Mouse (Mus musculus): ENCODE results near the gene Igf2bp3. TPM values are rescaled to one million over a fixed set of nuclear protein-coding genes. Genes with fewer than 3 reads are reported as not detected.

Igf2bp3 gene
- polyA plus RNA-seq, 1 experiment from 2014 or later, result 79.9 TPM

- H3K36me3 ChIP-seq, result no peaks in the 10 kb centered on the region
- H3K4me3 ChIP-seq, result no peak overlapping the region
- peaks cover 13% of the 10 kb centered on the region; the same call in 1 of the 2 replicates for H3K4me1 ChIP-seq
- no peak overlapping the region for H3K27ac ChIP-seq
- no peak overlapping the region for H3K4me2 ChIP-seq (replicated peaks)
- WGBS, result 86% methylated on average over 9 of the region's 9 CpGs
- no peaks in the 10 kb centered on the region for H3K27me3 ChIP-seq
- no peak overlapping the region for H3K9ac ChIP-seq
- H3K9me3 ChIP-seq, result no peaks in the 10 kb centered on the region
- ATAC-seq (ENCODE audit: low FRiP score, low read depth), result no peak
Observed at GRCm38 (mm10) chr6:49142428-49142827, 72.3 kb downstream of the Igf2bp3 start.

- Histone ChIP-seq H3K36me3 (no peaks in the 10 kb centered on the region), H3K9ac (no peak overlapping the region), H3K4me2 (replicated peaks) (no peak overlapping the region), H3K4me1 (peaks cover 13% of the 10 kb centered on the region), H3K27me3 (no peaks in the 10 kb centered on the region), H3K4me3 (no peak overlapping the region), H3K27ac (no peak overlapping the region), H3K9me3 (no peaks in the 10 kb centered on the region)
- 81% methylated on average over 5 of the region's 5 CpGs for WGBS
- peak; percentile 69; the same call in 1 of the 2 replicates for ATAC-seq (ENCODE audit: low FRiP score, low read depth)
Observed at GRCm38 (mm10) chr6:49141125-49141524, 73.6 kb downstream of the Igf2bp3 start.

- 0 out of 2 replicates have a peak, but pooled peaks cover 2% of the 10 kb centered on the region for H3K36me3 ChIP-seq
- H3K27me3 ChIP-seq, result no peaks in the 10 kb centered on the region
- no peak overlapping the region for H3K4me2 ChIP-seq (replicated peaks)
- no peak overlapping the region for H3K9ac ChIP-seq
- H3K9me3 ChIP-seq, result no peaks in the 10 kb centered on the region
- H3K27ac ChIP-seq, result no peak overlapping the region
- H3K4me3 ChIP-seq, result no peak overlapping the region
- WGBS, result 87% methylated on average over 17 of the region's 17 CpGs
- ATAC-seq (ENCODE audit: low FRiP score, low read depth), result no peak
- H3K4me1 ChIP-seq, result peaks cover 8% of the 10 kb centered on the region
Observed at GRCm38 (mm10) chr6:49138159-49139051, 76.4 kb downstream of the Igf2bp3 start.

GRCm38 (mm10) chr6:49136739-49137138 is 78.0 kb downstream of the Igf2bp3 start:
- H3K4me1 ChIP-seq, result peaks cover 8% of the 10 kb centered on the region
- H3K4me2 ChIP-seq (replicated peaks), result no peak overlapping the region
- no peak overlapping the region for H3K9ac ChIP-seq
- 62% methylated on average over 5 of the region's 5 CpGs for WGBS
- H3K27me3 ChIP-seq, result no peaks in the 10 kb centered on the region
- ATAC-seq (ENCODE audit: low FRiP score, low read depth), result no peak
- H3K9me3 ChIP-seq, result no peaks in the 10 kb centered on the region
- no peak overlapping the region for H3K27ac ChIP-seq
- H3K36me3 ChIP-seq, result peaks cover 9% of the 10 kb centered on the region; the same call in 1 of the 2 replicates
- H3K4me3 ChIP-seq, result no peak overlapping the region

- Histone ChIP-seq H3K4me3 (no peak overlapping the region), H3K36me3 (peaks cover 16% of the 10 kb centered on the region), H3K4me2 (replicated peaks) (no peak overlapping the region), H3K27me3 (no peaks in the 10 kb centered on the region), H3K9ac (no peak overlapping the region), H3K27ac (no peak overlapping the region), H3K4me1 (peaks cover 8% of the 10 kb centered on the region), H3K9me3 (no peaks in the 10 kb centered on the region)
- no peak for ATAC-seq (ENCODE audit: low FRiP score, low read depth)
- 66% methylated on average over 6 of the region's 6 CpGs for WGBS
Observed at GRCm38 (mm10) chr6:49132352-49133090, 82.2 kb downstream of the Igf2bp3 start.

GRCm38 (mm10) chr6:49131855-49132254 is 82.9 kb downstream of the Igf2bp3 start:
- no peak overlapping the region for H3K4me3 ChIP-seq
- ATAC-seq (ENCODE audit: low FRiP score, low read depth), result no peak
- no peak overlapping the region for H3K9ac ChIP-seq
- H3K4me2 ChIP-seq (replicated peaks), result no peak overlapping the region
- WGBS, result 85% methylated on average over 9 of the region's 9 CpGs
- H3K9me3 ChIP-seq, result no peaks in the 10 kb centered on the region
- no peak overlapping the region for H3K27ac ChIP-seq
- H3K36me3 ChIP-seq, result peaks cover 20% of the 10 kb centered on the region
- H3K27me3 ChIP-seq, result no peaks in the 10 kb centered on the region
- peaks cover 8% of the 10 kb centered on the region for H3K4me1 ChIP-seq

GRCm38 (mm10) chr6:49130328-49130727 is 84.4 kb downstream of the Igf2bp3 start:
- Histone ChIP-seq H3K9me3 (no peaks in the 10 kb centered on the region), H3K27me3 (no peaks in the 10 kb centered on the region), H3K36me3 (peaks cover 27% of the 10 kb centered on the region), H3K4me1 (no peaks in the 10 kb centered on the region; the same call in 1 of the 2 replicates), H3K9ac (no peak overlapping the region), H3K27ac (no peak overlapping the region), H3K4me2 (replicated peaks) (no peak overlapping the region), H3K4me3 (no peak overlapping the region)
- ATAC-seq (ENCODE audit: low FRiP score, low read depth), result no peak

GRCm38 (mm10) chr6:49120370-49120769 is 94.4 kb downstream of the Igf2bp3 start:
- no peak overlapping the region for H3K4me2 ChIP-seq (replicated peaks)
- H3K9ac ChIP-seq, result no peak overlapping the region
- H3K27ac ChIP-seq, result no peak overlapping the region
- no peak overlapping the region for H3K4me3 ChIP-seq
- WGBS, result 87% methylated on average over 3 of the region's 3 CpGs
- H3K4me1 ChIP-seq, result no peaks in the 10 kb centered on the region
- no peaks in the 10 kb centered on the region for H3K9me3 ChIP-seq
- ATAC-seq (ENCODE audit: low FRiP score, low read depth), result no peak
- peaks cover 36% of the 10 kb centered on the region for H3K36me3 ChIP-seq
- no peaks in the 10 kb centered on the region for H3K27me3 ChIP-seq

- Histone ChIP-seq H3K27ac (no peak overlapping the region), H3K27me3 (no peaks in the 10 kb centered on the region), H3K4me2 (replicated peaks) (no peak overlapping the region), H3K9me3 (no peaks in the 10 kb centered on the region), H3K4me3 (no peak overlapping the region), H3K36me3 (peaks cover 34% of the 10 kb centered on the region), H3K4me1 (no peaks in the 10 kb centered on the region), H3K9ac (no peak overlapping the region)
- no peak for ATAC-seq (ENCODE audit: low FRiP score, low read depth)
- WGBS, result 82% methylated on average over 1 of the region's 1 CpGs
Observed at GRCm38 (mm10) chr6:49119462-49120135, 95.2 kb downstream of the Igf2bp3 start.

- no peaks in the 10 kb centered on the region for H3K27me3 ChIP-seq
- H3K27ac ChIP-seq, result no peak overlapping the region
- no peak for ATAC-seq (ENCODE audit: low FRiP score, low read depth)
- H3K4me3 ChIP-seq, result no peak overlapping the region
- H3K9me3 ChIP-seq, result no peaks in the 10 kb centered on the region
- peaks cover 34% of the 10 kb centered on the region for H3K36me3 ChIP-seq
- H3K4me2 ChIP-seq (replicated peaks), result no peak overlapping the region
- no peak overlapping the region for H3K9ac ChIP-seq
- H3K4me1 ChIP-seq, result peaks cover 8% of the 10 kb centered on the region
- 76% methylated on average over 8 of the region's 8 CpGs for WGBS
Observed at GRCm38 (mm10) chr6:49118446-49118845, 96.3 kb downstream of the Igf2bp3 start.

- Histone ChIP-seq H3K4me2 (replicated peaks) (no peak overlapping the region), H3K9me3 (no peaks in the 10 kb centered on the region), H3K27me3 (no peaks in the 10 kb centered on the region), H3K36me3 (peaks cover 26% of the 10 kb centered on the region), H3K27ac (no peak overlapping the region), H3K4me3 (no peak overlapping the region), H3K4me1 (peaks cover 8% of the 10 kb centered on the region), H3K9ac (no peak overlapping the region)
- WGBS, result 94% methylated on average over 8 of the region's 8 CpGs
- no peak for ATAC-seq (ENCODE audit: low FRiP score, low read depth)
Observed at GRCm38 (mm10) chr6:49116241-49116640, 98.5 kb downstream of the Igf2bp3 start.

GRCm38 (mm10) chr6:49115550-49115949 is 99.2 kb downstream of the Igf2bp3 start:
- H3K4me1 ChIP-seq, result peaks cover 8% of the 10 kb centered on the region
- H3K27ac ChIP-seq, result no peak overlapping the region
- WGBS, result 77% methylated on average over 5 of the region's 5 CpGs
- H3K36me3 ChIP-seq, result peaks cover 31% of the 10 kb centered on the region
- no peak overlapping the region for H3K4me3 ChIP-seq
- ATAC-seq (ENCODE audit: low FRiP score, low read depth), result no peak
- H3K27me3 ChIP-seq, result no peaks in the 10 kb centered on the region
- H3K9ac ChIP-seq, result no peak overlapping the region
- H3K9me3 ChIP-seq, result no peaks in the 10 kb centered on the region
- no peak overlapping the region for H3K4me2 ChIP-seq (replicated peaks)

Measured in limb, embryonic 13.5 days (tissue).